Mouse (Mus musculus) megakaryocyte-erythroid progenitor cell, adult 5-6 weeks (primary cell): ENCODE data around the gene Agbl5. TPM values are rescaled to one million over a fixed set of nuclear protein-coding genes. Genes with fewer than 3 reads are reported as not detected.

Experiments
- ATAC-seq: replicated peaks from 2 replicates; pipeline ENCODE4 v1.8.0; 2016; ENCODE audit warnings: mild to moderate bottlenecking, inconsistent platforms; ENCODE audit not compliant: severe bottlenecking, poor library complexity, low FRiP score, low TSS enrichment
- total RNA-seq, 2 experiments: library from RNA; stranded (forward) in 1 of 2; stranded (reverse) in 1 of 2; fragments of 200-1000, 215-1000 nt in 1 of 2; fragments of >200 nt in 1 of 2; fragmentation: Nextera tagmentation in 1 of 2; gene quantifications; 2 replicates each; pipeline ENCODE4 v1.2.3; 2014 to 2017

Agbl5 gene
- total RNA-seq, 2 experiments from 2014 or later = 13.6 to 23.3 TPM

- no peak for ATAC-seq
Measured at GRCm38 (mm10) chr5:30917348-30917747, 28.9 kb downstream of the Agbl5 start.

DNA sequence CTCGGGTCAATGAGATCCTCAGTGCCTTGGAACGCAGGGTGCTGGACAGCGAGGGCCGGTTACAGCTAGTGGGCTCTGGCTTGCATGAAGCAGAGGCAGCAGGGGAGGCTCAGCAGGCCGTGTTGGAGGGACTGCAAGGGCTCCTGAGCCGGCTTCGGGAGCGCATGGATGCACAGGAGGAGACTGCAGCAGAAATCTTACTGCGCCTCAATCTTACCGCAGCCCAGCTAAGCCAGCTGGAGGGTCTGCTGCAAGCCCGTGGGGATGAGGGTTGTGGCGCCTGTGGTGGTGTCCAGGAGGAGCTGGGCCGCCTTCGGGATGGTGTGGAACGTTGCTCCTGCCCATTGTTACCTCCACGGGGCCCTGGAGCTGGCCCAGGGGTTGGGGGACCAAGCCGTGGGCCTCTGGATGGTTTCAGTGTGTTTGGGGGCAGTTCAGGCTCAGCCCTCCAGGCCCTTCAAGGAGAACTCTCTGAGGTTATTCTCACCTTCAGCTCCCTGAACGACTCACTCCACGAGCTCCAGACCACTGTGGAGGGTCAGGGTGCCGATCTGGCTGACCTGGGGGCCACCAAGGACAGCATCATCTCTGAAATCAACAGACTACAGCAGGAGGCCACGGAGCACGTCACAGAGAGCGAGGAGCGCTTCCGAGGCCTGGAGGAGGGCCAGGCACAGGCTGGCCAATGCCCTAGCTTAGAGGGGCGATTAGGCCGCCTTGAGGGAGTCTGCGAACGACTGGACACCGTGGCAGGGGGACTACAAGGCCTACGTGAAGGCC lies 29.6 kb downstream of the Agbl5 start:
- no peak for ATAC-seq

GRCm38 (mm10) chr5:30918691-30919090 lies 30.2 kb downstream of the Agbl5 start:
- no peak for ATAC-seq

- no peak for ATAC-seq
Measured at GRCm38 (mm10) chr5:30919831-30920614, 31.5 kb downstream of the Agbl5 start.

- no peak for ATAC-seq
Measured at GRCm38 (mm10) chr5:30920621-30921020, 32.1 kb downstream of the Agbl5 start.

DNA sequence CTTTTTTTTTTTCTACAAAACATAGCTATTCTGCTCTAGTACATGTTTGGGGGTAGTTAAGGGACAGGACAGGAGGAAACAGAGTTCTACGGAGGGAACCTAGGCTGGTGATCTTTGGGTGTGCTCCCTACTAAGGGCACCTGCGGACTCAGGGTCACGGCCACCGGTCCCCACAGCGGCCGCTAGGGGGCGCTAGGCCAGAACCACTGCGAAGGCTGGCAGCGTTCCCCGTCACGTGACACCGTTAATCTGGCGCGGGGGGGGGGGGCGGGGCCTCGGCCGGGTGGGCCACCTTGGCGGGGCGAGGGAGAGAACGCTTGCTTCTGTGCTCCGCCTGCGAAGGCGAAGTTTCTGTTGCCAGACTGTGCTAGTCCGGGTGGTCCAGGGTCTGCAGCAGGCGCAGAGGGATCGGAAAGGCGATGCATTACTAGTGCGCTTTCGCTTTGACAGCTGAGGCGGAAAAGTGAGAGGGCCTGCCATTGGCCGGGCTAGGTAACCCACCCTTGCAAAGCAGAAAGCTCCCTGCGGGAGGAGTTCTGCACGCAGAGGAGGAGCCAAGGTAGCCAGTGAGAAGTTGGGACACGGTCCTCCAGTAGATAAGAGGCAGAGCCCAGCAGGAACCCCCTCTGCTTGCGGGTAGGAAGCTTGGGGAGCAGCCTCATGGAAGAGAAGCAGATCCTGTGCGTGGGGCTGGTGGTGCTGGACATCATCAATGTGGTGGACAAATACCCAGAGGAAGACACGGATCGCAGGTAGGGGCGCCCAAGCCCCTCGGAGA lies 33.0 kb downstream of the Agbl5 start, which contains the start of gene Khk:
Khk (plus strand) TSS at position 176 of the 778 bp plus-strand sequence.
- ATAC-seq = peak; percentile 90

DNA sequence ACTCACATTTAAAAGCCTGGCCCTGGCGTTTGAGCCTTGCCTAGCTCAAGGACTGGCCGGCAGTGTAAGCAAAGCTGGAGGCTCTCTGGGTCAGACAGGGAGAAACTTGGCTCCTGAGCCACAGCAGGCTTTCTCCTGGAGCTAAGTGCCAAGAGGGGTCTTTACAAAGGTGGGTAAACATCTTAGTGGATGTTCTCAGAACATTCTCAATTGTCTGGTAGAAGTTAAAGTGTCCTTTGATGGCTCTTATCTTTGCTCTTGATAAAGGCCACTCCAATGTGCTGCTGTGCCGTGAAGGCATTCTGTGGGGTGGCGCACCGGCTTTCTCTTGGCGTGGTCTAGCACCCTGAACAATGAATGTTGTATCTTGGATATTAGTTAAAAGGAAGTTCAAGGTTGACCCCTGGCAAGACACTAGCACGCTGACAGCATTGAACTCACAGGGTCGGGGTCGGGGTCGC lies 34.1 kb downstream of the Agbl5 start:
- no peak for ATAC-seq

GRCm38 (mm10) chr5:30923119-30923518 lies 34.6 kb downstream of the Agbl5 start:
- no peak for ATAC-seq

DNA sequence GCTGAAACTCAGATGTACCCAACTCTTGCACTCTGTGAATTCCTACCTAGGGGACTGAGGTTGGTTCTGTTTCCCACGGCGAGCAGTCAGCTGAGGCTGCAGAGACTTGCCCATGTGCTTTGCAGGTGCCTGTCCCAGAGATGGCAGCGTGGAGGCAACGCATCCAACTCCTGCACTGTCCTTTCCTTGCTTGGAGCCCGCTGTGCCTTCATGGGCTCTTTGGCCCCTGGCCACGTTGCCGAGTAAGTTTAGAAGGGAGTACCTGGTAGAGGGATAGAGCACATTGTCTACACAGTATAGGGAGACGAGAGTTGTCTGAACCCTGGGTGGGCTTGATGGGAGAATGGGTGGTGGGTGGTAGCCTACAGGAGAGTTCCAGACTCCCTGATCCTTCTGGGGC lies 36.1 kb downstream of the Agbl5 start:
- ATAC-seq = no peak

GRCm38 (mm10) chr5:30925217-30925616 lies 36.7 kb downstream of the Agbl5 start:
- no peak for ATAC-seq

- no peak for ATAC-seq
Measured at GRCm38 (mm10) chr5:30926073-30926472, 37.6 kb downstream of the Agbl5 start.

- ATAC-seq = no peak
Measured at GRCm38 (mm10) chr5:30927945-30928529, 39.5 kb downstream of the Agbl5 start.

DNA sequence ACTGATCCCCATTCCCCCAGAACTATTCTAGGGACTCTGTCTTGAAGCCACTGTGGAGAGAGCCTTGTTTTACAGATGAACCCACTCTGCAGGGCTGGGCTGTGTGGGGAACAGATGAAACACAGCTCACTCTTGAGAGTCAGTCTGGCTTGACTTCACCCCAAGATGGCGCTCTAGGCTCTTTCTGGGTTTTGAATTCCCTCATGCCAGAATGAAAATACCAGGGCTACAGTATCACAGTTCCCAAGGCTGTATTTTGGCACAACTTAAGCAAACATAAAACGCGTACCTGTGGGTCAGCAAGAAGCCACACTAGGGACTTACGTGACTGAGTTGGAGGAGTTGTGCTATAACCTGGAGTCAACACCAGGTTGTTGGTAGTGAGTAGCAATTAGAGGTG lies 41.6 kb downstream of the Agbl5 start:
- peak; percentile 64; the same call in 1 of the 2 replicates for ATAC-seq

GRCm38 (mm10) chr5:30930846-30931245 lies 42.4 kb downstream of the Agbl5 start:
- ATAC-seq = no peak

GRCm38 (mm10) chr5:30931378-30931777 lies 42.9 kb downstream of the Agbl5 start:
- no peak for ATAC-seq

DNA sequence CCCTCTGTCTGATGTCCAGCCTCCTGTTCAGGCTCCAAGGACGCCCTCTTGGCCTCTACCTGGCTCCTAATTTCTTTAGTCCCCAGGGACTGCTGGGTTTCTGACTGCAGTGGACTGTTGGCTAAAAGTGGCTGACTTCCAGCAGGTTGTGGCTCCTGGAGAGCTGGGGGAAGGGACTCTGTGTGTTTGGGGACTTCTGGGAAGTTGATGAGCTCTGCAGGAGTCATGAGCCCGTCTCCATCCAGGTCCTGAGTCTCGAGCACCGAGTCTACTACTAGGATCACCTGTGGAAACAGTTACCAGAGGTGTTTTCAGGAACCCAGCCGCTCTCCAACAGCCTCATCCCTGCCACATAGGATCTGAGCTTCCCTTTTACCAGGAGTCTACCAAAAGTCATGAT lies 45.2 kb downstream of the Agbl5 start:
- no peak for ATAC-seq

- ATAC-seq = no peak
Measured at GRCm38 (mm10) chr5:30934725-30935461, 46.4 kb downstream of the Agbl5 start.

DNA sequence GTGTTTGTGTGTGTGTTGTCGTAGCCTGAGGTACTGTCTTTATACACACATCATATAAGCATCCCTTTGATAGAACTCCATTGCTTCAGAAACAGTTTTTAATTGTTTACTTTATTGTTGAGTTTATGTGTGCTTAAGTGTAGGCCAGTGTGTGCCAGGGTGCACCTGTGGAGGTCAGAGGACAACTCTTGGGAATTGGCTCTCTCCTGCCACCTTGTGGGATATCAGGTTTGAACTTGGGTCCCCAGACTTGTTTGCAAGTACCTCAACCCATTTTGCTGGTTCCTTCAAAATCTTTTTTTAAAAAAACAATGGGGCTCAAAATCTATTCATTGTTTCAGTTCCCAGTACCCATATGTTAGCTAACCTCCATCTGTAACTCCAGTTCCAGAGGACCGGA lies 54.5 kb downstream of the Agbl5 start:
- no peak for ATAC-seq

GRCm38 (mm10) chr5:30944344-30944743 lies 55.9 kb downstream of the Agbl5 start:
- no peak for ATAC-seq
